Mouse (Mus musculus) kidney, embryonic 16.5 days (tissue): ENCODE data around the gene Wfdc17. TPM values are rescaled to one million over a fixed set of nuclear protein-coding genes. Genes with fewer than 3 reads are reported as not detected.

Experiments
- ATAC-seq: fragments of 200-750 bp; cut with Nextera tagmentation; 2 replicates; pipeline ENCODE4 v1.8.0; 2017; ENCODE audit warnings: moderate TSS enrichment; ENCODE audit not compliant: low FRiP score, low TSS enrichment
- H3K27ac ChIP-seq: fragments of 300-500 bp; sonication (generic); 2 replicates; pipeline ENCODE4 v1.5.1; 2014; ENCODE audit warnings: low read length
- H3K27me3 ChIP-seq: fragments of 300-500 bp; sonication (generic); 2 replicates; pipeline ENCODE4 v1.6.1; 2014; ENCODE audit warnings: low read length, control low read depth, mixed read lengths; ENCODE audit not compliant: insufficient read depth
- H3K36me3 ChIP-seq: fragments of 300-500 bp; sonication (generic); 2 replicates; pipeline ENCODE4 v1.6.1; 2014; ENCODE audit warnings: low read length, control low read depth, mixed read lengths; ENCODE audit not compliant: insufficient read depth
- H3K4me1 ChIP-seq: fragments of 300-500 bp; sonication (generic); 2 replicates; pipeline ENCODE4 v1.6.1; 2014; ENCODE audit warnings: low read length, control low read depth, mixed read lengths; ENCODE audit not compliant: insufficient read depth
- H3K4me2 ChIP-seq: fragments of 300-500 bp; sonication (generic); replicated peaks from 2 replicates; pipeline ENCODE4 v1.6.1; 2014; ENCODE audit warnings: low read depth, low read length
- H3K4me3 ChIP-seq: fragments of 300-500 bp; sonication (generic); 2 replicates; pipeline ENCODE4 v1.5.1; 2014; ENCODE audit warnings: mild to moderate bottlenecking, low read length
- H3K9ac ChIP-seq: fragments of 300-500 bp; sonication (generic); replicated peaks from 2 replicates; pipeline ENCODE4 v1.6.1; 2014; ENCODE audit warnings: low read length
- H3K9me3 ChIP-seq: fragments of 300-500 bp; sonication (generic); 2 replicates; pipeline ENCODE4 v1.6.1; 2016; ENCODE audit warnings: low read length, control low read depth
- WGBS: fragments of 180-500 bp; shearing (Covaris S2); extraction: QIAGEN DNeasy Blood & Tissue Kit; methylation state at CpG from one replicate; pipeline ENCODE4 v1.1.7; 2014; 5-methylcytosine and 5-hydroxymethylcytosine counted together
- polyA plus RNA-seq: library from polyadenylated mRNA; unstranded; fragments of >200 nt; fragmentation: Nextera tagmentation; extraction: Ambion mirVana; gene quantifications from 2 replicates; pipeline ENCODE4 v1.2.1, GENCODE M21; 2015

Gene Wfdc17
- polyA plus RNA-seq, 1 experiment from 2014 or later: 1.5 TPM

DNA sequence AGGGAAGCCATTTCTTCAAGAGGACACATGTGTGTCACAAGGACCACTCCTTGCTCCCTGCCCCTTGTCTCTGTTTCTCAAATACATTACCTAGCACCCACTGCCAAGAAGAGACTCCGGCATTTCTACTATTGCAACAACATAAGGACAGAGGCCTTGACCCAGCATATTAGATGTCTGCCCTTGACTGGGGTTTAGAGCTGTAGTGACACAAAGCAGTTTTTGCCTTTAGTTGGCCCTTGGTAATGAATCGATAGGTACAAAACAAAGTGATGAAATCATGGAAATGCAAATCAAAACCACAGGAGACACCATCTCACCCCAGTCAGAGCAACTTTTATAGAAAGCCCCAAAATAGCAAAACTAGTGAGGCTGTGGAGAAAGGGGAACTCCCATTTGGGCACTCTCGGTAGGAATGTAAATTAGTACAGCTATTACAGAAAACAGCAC, 33.3 kb downstream of the Wfdc17 start:
- no peaks in the 10 kb centered on the region for H3K36me3 ChIP-seq
- no peak for ATAC-seq
- H3K4me2 ChIP-seq: no peak overlapping the region
- H3K4me3 ChIP-seq: no peak overlapping the region
- H3K9me3 ChIP-seq: peaks cover 6% of the 10 kb centered on the region
- H3K9ac ChIP-seq: no peak overlapping the region
- H3K4me1 ChIP-seq: no peaks in the 10 kb centered on the region
- no peaks in the 10 kb centered on the region; the same call in 1 of the 2 replicates for H3K27me3 ChIP-seq
- 68% methylated on average over 3 of the region's 3 CpGs for WGBS
- H3K27ac ChIP-seq: no peak overlapping the region

DNA sequence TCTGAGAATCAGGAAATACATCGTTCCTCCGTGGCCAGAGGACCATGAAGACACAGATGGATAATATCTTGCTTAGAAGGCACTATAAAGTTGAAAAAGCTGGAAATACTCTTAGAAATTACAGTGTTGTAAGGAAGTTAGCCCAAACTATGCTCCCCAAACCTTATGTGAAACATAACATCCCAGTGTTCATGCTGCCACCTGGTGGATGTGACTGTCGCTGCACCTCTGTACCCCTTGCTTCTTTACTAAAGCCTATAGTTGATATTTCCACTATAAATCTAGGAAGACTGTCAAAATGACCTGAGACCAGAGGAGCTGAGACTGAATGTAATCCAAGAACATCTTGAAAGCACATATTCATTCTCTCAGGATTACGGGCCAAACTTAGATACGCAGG, 35.5 kb downstream of the Wfdc17 start:
- Histone ChIP-seq H3K9me3 (no peaks in the 10 kb centered on the region), H3K4me2 (no peak overlapping the region), H3K36me3 (no peaks in the 10 kb centered on the region), H3K4me1 (0 out of 2 replicates have a peak, but pooled peaks cover 4% of the 10 kb centered on the region), H3K4me3 (no peak overlapping the region), H3K9ac (no peak overlapping the region), H3K27me3 (no peaks in the 10 kb centered on the region; the same call in 1 of the 2 replicates), H3K27ac (no peak overlapping the region)
- ATAC-seq: no peak
- WGBS: 26% methylated on average over 5 of the region's 5 CpGs

DNA sequence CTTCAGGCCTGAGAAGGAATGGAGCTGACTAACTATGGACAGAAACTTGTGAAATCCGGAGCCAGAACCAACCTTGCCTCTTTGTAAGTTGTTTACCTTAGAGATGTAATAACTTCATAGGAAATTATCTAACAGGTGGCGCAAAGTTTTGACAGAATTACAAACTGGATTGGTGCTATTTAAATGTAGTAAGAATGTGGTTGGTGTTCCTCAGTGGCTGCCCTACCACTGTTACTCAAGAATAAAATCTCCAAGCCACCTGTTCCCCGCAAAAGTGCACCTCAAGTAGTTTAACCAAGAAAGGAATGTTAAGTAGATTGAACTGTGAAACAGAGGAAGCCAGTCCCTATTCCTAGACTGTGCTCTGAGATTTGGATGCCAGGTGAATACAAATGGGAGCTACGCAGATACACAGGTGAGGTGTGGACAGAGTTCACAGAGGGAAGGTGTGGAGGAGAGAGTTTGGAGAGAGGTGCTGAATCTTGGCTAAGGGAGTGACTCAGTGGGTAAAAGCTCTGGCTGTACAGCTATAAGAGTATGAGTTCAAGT, 36.7 kb downstream of the Wfdc17 start:
- H3K4me1 ChIP-seq: 0 out of 2 replicates have a peak, but pooled peaks cover 4% of the 10 kb centered on the region
- no peak for ATAC-seq
- H3K36me3 ChIP-seq: no peaks in the 10 kb centered on the region
- H3K9me3 ChIP-seq: no peaks in the 10 kb centered on the region
- no peak overlapping the region for H3K9ac ChIP-seq
- H3K27me3 ChIP-seq: no peaks in the 10 kb centered on the region; the same call in none of the 2 replicates
- no peak overlapping the region for H3K4me3 ChIP-seq
- WGBS: 83% methylated on average over 4 of the region's 4 CpGs
- H3K4me2 ChIP-seq: no peak overlapping the region
- no peak overlapping the region for H3K27ac ChIP-seq

DNA sequence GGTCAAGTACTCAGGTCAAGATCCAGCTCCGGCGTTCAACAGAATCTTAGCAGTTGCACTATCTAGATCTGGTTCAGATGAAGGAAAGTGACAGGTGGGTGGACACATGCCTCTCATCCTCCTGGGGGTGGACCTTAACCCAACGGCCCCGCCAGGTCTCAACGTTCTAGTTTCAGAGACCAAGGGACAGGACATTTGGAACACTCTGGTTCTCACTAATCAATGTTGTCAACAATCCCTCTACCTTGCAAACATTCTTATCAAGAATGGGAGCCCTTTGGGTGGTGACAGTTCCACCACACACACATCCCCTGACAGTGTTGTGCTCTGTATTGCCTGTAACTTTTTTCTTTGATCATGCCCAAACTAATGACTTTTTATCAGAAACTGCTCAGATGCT, 38.0 kb downstream of the Wfdc17 start:
- no peak for ATAC-seq
- no peak overlapping the region for H3K9ac ChIP-seq
- 87% methylated on average over 5 of the region's 5 CpGs for WGBS

DNA sequence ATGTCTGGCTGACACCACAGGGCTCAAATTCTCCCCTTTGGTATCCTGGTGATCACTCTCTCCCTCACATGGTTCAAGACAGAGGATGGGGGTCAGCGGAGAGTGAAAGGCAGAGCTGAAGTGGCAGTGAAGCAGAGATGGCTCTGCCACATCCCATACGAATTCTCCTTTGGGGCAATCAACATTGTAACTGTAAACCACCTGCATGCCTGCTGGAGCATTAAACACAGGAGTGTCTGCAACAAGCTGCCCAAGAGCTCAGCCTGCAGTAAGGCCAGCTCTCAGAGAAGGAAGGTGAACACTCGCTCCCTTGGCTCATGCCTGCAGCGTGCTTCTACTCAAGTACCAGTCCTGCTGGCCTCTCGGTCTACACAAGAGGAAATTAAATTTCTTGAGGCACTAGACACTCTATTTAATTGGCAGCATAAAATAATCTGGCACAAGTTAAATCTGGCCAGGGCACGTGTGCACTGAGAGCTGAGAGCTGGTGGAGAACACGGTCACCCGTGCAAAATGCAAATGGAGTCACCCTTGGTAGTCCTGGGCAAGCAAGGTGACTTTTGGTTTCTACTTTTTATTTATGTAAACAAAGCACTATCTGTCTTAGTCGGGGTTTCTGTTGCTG, 39.1 kb downstream of the Wfdc17 start:
- Histone ChIP-seq H3K27ac (no peak overlapping the region), H3K4me1 (0 out of 2 replicates have a peak, but pooled peaks cover 4% of the 10 kb centered on the region), H3K9ac (no peak overlapping the region), H3K36me3 (no peaks in the 10 kb centered on the region), H3K27me3 (no peaks in the 10 kb centered on the region; the same call in 1 of the 2 replicates), H3K4me3 (no peak overlapping the region), H3K9me3 (no peaks in the 10 kb centered on the region), H3K4me2 (no peak overlapping the region)
- 47% methylated on average over 9 of the region's 9 CpGs for WGBS
- ATAC-seq: no peak

More for the DNA sequence above, 38.0 kb downstream of the Wfdc17 start:
- Histone ChIP-seq H3K4me3 (no peak overlapping the region), H3K27me3 (no peaks in the 10 kb centered on the region; the same call in 1 of the 2 replicates), H3K27ac (no peak overlapping the region), H3K4me1 (0 out of 2 replicates have a peak, but pooled peaks cover 4% of the 10 kb centered on the region), H3K4me2 (no peak overlapping the region), H3K9me3 (no peaks in the 10 kb centered on the region), H3K36me3 (no peaks in the 10 kb centered on the region)

DNA sequence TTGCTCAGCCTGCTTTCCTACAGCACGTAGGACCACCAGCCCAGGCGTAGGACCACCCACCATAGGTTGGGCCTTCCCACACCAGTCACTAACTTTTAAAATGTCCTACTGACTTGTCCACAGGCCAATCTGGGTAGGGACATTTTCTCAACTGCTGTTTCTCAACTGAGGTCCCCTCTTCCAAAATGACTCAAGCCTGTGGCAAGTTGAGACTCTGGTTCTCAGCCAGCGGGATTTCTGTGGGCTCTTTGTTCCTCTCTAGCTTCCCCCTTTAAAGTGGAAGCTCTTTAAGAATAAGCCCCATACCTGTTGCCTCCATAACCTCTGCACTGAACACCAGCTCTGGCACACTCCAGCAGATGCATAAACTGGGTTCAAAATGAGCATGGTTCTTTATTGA, 39.7 kb downstream of the Wfdc17 start:
- H3K4me3 ChIP-seq: no peak overlapping the region
- 0 out of 2 replicates have a peak, but pooled peaks cover 4% of the 10 kb centered on the region for H3K4me1 ChIP-seq
- no peak overlapping the region for H3K27ac ChIP-seq
- 81% methylated on average over 3 of the region's 3 CpGs for WGBS
- no peak for ATAC-seq
- no peaks in the 10 kb centered on the region for H3K9me3 ChIP-seq
- H3K9ac ChIP-seq: no peak overlapping the region
- no peak overlapping the region for H3K4me2 ChIP-seq
- no peaks in the 10 kb centered on the region; the same call in 1 of the 2 replicates for H3K27me3 ChIP-seq
- no peaks in the 10 kb centered on the region for H3K36me3 ChIP-seq

DNA sequence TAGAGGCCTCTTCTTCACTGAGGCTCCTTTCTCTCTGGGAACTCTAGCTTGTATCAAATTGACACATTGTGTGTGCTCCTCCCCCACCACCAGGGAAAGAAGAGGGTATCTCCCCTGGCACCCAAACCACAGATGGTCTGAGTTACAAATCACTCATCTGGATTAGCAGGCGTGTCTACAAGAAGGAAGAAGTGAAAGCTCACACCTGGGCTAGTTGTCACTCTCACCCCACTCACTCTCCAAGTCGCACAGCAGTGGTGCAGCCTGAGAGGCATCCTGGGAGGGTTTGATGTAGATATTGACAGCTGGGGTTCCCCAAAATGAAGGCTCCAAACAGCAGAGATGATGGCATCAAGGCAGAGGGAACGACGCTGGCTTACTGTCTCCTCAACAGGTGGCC, 42.4 kb downstream of the Wfdc17 start:
- ATAC-seq: no peak

DNA sequence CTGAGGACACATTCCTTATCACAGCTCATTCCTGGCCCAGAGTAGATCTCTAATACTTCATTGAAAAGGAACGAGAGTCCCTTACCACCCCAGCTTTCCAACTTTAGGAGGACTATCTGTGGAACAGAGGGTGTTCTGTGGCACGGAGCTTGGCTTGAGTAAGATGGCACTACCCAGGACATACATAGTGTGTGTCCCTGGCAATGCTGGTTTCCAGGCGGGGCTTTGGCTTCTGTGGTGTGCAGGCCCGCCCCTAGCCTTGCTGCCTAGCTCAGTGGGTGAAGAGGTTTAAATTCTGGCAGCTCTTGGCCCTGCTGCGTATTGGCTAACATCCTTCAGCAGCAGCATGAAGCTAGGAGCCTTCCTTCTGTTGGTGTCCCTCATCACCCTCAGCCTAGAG, 42.9 kb downstream of the Wfdc17 start, which contains the start of gene Wfdc21:
Wfdc21 (plus strand) TSS at position 260 of the 400 bp plus-strand sequence.
- H3K36me3 ChIP-seq: no peaks in the 10 kb centered on the region
- no peak for ATAC-seq
- H3K4me3 ChIP-seq: no peak within 1 kb of the TSS
- no peak within 1 kb of the TSS for H3K4me2 ChIP-seq
- H3K9me3 ChIP-seq: no peaks in the 10 kb centered on the region
- no peak within 1 kb of the TSS for H3K27ac ChIP-seq
- WGBS: 76% methylated on average over 5 of the region's 5 CpGs
- H3K27me3 ChIP-seq: no peaks in the 10 kb centered on the region; the same call in 1 of the 2 replicates
- no peak within 1 kb of the TSS for H3K9ac ChIP-seq
- H3K4me1 ChIP-seq: 0 out of 2 replicates have a peak, but pooled peaks cover 4% of the 10 kb centered on the region

More for the DNA sequence above, 42.4 kb downstream of the Wfdc17 start:
- Histone ChIP-seq H3K9ac (no peak overlapping the region), H3K27me3 (no peaks in the 10 kb centered on the region; the same call in 1 of the 2 replicates), H3K36me3 (no peaks in the 10 kb centered on the region), H3K4me2 (no peak overlapping the region), H3K4me1 (0 out of 2 replicates have a peak, but pooled peaks cover 4% of the 10 kb centered on the region), H3K27ac (no peak overlapping the region), H3K9me3 (no peaks in the 10 kb centered on the region), H3K4me3 (no peak overlapping the region)
- WGBS: 55% methylated on average over 4 of the region's 4 CpGs

DNA sequence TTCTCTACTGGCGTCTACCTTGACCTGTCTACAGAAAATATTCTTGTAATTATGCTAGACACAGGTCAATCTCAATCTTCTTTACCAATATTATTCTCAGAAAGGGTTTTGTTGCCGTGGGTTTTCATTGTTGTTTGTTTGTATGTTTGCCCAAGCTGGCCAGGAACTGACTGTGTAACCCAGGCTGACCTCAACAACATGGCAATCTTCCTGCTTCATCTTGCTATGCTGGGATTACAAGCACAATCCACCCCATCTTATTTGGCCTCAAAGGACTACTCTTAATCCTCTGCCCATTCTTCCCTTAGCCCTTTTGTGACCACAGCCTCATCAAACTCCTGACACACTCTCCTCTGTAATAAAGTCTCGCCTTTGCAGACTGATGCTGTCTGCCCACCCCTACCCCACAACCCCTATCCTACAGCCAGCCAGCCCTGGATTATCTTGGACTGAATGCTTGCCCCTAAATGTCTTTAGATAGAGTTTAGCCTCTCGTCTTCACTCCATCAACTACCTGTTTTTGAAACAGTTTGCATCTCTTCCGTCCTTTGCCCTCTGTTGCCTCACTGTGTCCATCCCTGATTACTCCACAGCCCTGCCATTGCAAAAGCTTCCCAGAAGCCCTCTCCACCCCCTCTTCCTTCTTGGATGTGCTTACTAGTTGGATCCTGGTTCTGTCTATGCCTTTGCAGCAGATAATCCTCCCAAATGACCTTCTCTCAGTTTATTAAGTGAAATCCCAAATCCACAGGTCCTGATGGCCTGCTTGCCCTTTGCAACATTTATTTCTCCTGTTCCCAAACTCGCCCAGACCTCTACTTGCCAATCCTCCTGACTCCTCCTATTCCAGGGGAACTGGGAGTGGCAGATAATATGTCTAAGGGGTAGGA, 43.8 kb downstream of the Wfdc17 start:
- Histone ChIP-seq H3K4me3 (no peak overlapping the region), H3K27ac (no peak overlapping the region), H3K4me1 (0 out of 2 replicates have a peak, but pooled peaks cover 4% of the 10 kb centered on the region), H3K36me3 (no peaks in the 10 kb centered on the region), H3K4me2 (no peak overlapping the region), H3K9me3 (peaks cover 3% of the 10 kb centered on the region; the same call in 1 of the 2 replicates), H3K9ac (no peak overlapping the region), H3K27me3 (peaks cover 7% of the 10 kb centered on the region; the same call in 1 of the 2 replicates)
- ATAC-seq: no peak
- WGBS: 61% methylated on average over 6 of the region's 6 CpGs
